Mouse (Mus musculus) thymus, adult 18-20 months (tissue): ENCODE data around the gene Gm7138.
"Not testable (repeated sequence)": the region's sequence is repeated elsewhere in the genome, so short reads cannot be mapped to it uniquely, and the experiment has no call there.

Source experiments
- DNase-seq, 2 experiments: peaks; one replicate each; pipeline ENCODE4 v3.0.0; 2022; ENCODE audit warnings: mixed read lengths in 2 of 2

Gm7138 gene

DNA sequence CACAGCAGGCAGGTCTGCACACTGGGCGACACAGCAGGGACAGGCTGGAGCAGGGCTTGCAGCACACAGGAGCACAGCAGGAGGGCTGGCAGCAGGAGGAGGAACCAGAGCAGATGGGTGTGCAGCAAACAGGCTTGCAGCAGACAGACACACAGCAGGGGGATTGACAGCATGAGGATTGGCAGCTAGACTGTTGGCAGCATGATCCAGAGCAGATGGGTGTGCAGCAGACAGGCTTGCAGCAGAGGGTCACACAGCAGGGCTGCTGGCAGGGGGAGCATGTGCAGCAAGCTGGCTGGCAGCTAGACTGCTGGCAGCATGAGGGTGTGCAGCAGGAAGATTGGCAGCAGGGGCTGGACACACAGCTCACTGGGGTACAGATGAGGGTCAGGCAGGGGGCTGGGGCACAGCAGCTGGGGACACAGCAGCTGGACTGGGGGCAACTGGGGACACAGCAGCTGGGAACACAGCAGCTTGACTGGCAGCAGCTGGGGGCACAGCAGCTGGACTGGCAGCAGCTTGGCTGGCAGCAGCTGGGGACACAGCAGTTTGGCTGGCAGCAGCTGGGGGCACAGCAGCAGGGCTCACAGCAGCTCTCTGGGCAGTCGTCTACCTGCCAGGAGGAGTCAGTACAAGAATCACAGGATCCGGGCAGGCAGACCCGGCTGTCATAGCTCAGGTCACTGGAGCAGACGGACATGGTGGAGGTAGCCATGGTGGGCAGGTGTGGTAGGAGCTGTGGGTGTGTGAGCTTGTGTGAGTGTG lies 34.6 kb downstream of the Gm7138 start, which contains the start of gene Gm18596:
Gm18596 (minus strand) TSS at position 715 of the 765 bp plus-strand sequence.
- DNase-seq = not testable (repeated sequence)

DNA sequence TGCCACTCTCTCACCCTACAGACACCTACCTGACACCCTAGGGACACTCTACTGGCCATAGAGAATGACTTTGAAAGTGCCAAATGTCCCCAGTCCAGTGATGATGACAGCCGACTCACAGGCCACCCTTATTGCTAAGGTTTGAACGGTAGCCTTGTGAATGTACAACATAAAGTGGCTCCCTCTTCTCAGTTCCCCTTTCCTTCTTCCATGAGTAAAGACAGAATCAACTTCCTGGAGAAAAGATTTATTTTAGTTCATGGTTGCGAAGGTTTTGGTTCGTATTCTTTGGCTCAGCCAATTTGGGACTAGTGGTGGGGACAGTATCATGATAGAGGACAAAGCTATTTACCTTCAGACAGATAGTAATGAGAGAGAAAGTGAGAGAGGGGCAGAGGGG lies 37.8 kb downstream of the Gm7138 start:
- DNase-seq = no peak

DNA sequence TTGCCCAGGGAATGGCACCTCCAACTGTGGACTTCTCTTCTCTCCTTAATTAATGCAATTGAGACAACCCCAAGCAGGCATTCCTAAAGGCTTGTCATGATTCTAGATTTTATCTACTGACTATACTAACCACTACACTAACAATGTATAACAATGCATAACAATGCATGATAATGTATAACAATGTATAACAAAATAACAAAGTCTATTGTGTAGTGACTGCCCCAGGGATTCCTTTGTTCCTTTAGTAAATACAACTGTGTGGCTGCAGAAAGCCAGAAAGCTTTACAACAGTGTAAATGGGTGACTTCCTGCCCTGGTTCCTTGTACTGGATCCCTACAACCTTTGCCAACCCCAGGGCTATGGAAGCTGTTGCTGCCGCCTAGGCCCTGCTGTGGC lies 40.8 kb downstream of the Gm7138 start:
- DNase-seq = no peak

DNA sequence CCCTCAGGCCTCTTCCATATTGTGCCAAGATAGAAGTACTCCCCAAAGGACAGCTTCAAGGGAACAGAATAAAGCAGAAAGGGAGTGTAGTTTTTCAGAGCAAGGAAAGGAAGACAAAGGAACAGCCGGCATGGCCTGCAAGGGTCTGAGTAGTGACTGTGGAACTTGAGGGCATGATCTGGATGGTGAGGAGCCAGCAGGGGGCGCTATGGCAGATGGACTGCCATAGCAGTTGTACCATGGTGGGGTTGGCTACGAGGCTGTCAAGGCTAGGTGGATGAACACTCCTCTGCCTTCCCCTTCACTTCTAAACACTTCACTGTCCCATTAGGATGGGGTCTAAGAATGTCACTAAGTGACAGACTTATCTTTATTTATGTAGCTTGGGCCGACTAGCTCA lies 47.5 kb downstream of the Gm7138 start:
- DNase-seq = no peak

DNA sequence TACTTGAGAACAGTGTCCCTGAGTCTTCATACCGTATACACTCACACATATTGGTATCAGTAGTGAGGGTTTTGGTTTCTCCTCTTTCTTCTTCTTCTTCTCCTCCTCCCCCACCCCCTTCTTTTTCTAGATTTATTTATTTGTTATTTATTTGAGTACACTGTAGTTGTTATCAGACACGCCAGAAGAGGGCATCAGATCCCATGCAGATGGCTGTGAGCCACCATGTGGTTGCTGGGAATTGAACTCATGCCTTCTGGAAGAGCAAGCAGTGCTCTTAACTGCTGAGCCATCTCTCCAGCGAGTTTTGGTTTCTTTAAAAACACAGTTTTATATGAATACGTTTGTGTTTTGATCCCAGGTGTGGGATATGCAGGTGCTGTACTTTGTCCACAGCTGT lies 48.5 kb downstream of the Gm7138 start:
- no peak for DNase-seq
